Mouse (Mus musculus) C2C12 (cell line): ENCODE data around the gene Rbpj.

Experiments
- CEBPB ChIP-seq: IDR thresholded peaks from one replicate; pipeline ENCODE4 v1.6.1; 2011; ENCODE audit warnings: low read depth, mild to moderate bottlenecking, control low read depth, moderate library complexity
- CTCF ChIP-seq: IDR thresholded peaks from one replicate; pipeline ENCODE4 v1.5.1; 2011; ENCODE audit not compliant: control insufficient read depth, insufficient read depth, insufficient read length
- FOSL1 ChIP-seq: IDR thresholded peaks from one replicate; pipeline ENCODE4 v1.8.0; 2011; ENCODE audit warnings: mild to moderate bottlenecking, low read length; ENCODE audit not compliant: poor library complexity, insufficient read depth, severe bottlenecking
- MAX ChIP-seq: IDR thresholded peaks from one replicate; pipeline ENCODE4 v1.6.1; 2011; ENCODE audit warnings: mild to moderate bottlenecking, control low read depth
- MYOG ChIP-seq: IDR thresholded peaks from one replicate; pipeline ENCODE4 v1.6.1; 2011; ENCODE audit not compliant: control insufficient read depth, insufficient read length; ENCODE audit errors: extremely low read depth
- USF1 ChIP-seq: IDR thresholded peaks from one replicate; pipeline ENCODE4 v1.6.1; 2011; ENCODE audit warnings: low read depth, mild to moderate bottlenecking, control low read depth, moderate library complexity

- TF ChIP-seq USF1 (no peak), CEBPB (no peak), FOSL1 (no peak), MAX (no peak), CTCF (no peak), MYOG (no peak)
These were observed 133.2 kb downstream of the Rbpj start for GRCm38 (mm10) chr5:53599116-53599515.
